Mouse (Mus musculus): ENCODE results near the gene Armc7. TPM values are rescaled to one million over a fixed set of nuclear protein-coding genes. Genes with fewer than 3 reads are reported as not detected.

Armc7 gene
- polyA plus RNA-seq, 1 experiment from 2014 or later, result 8.7 TPM

GRCm38 (mm10) chr11:115435596-115436337 is 39.7 kb upstream of the Armc7 start:
- Histone ChIP-seq H3K4me3 (ENCODE audit: low read depth, low read length) (peak overlapping the region; percentile 12), H3K4me2 (ENCODE audit: low read depth, low read length) (peak overlapping the region; percentile 60), H3K36me3 (replicated peaks; ENCODE audit: control insufficient read depth, insufficient read depth, low read depth, low read length) (peaks cover 3% of the 10 kb centered on the region), H3K9ac (replicated peaks; ENCODE audit: low read length) (peak overlapping the region; percentile 43), H3K9me3 (replicated peaks; ENCODE audit: control insufficient read depth, low read length) (no peaks in the 10 kb centered on the region), H3K4me1 (ENCODE audit: control insufficient read depth, insufficient read depth, low read length) (0 out of 2 replicates have a peak, but pooled peaks cover 4% of the 10 kb centered on the region), H3K27me3 (ENCODE audit: control insufficient read depth, insufficient read depth, low read length) (no peaks in the 10 kb centered on the region), H3K27ac (replicated peaks; ENCODE audit: low read depth, low read length) (no peak overlapping the region)
- whole genome bisulfite sequencing, result 3% methylated on average over 31 of the region's 31 CpGs
- DNase-seq (ENCODE audit: low spot score) (peak; percentile 58), ATAC-seq (replicated peaks; ENCODE audit: insufficient number of reproducible peaks, low FRiP score, low TSS enrichment, low read depth) (0 out of 2 replicates have a peak, but pooled peaks have one; percentile 10)

- WGBS, result 84% methylated on average over 5 of the region's 5 CpGs
- Histone ChIP-seq H3K27me3 (ENCODE audit: control insufficient read depth, insufficient read depth, low read length) (no peaks in the 10 kb centered on the region), H3K27ac (replicated peaks; ENCODE audit: low read depth, low read length) (no peak overlapping the region), H3K4me1 (ENCODE audit: control insufficient read depth, insufficient read depth, low read length) (peaks cover 4% of the 10 kb centered on the region; the same call in 1 of the 2 replicates), H3K9me3 (replicated peaks; ENCODE audit: control insufficient read depth, low read length) (no peaks in the 10 kb centered on the region), H3K4me3 (ENCODE audit: low read depth, low read length) (no peak overlapping the region), H3K36me3 (replicated peaks; ENCODE audit: control insufficient read depth, insufficient read depth, low read depth, low read length) (no peaks in the 10 kb centered on the region), H3K4me2 (ENCODE audit: low read depth, low read length) (no peak overlapping the region), H3K9ac (replicated peaks; ENCODE audit: low read length) (no peak overlapping the region)
- no peak for DNase-seq (ENCODE audit: low spot score)
- no peak for ATAC-seq (replicated peaks; ENCODE audit: insufficient number of reproducible peaks, low FRiP score, low TSS enrichment, low read depth)
Observed at GRCm38 (mm10) chr11:115437571-115438122, 37.8 kb upstream of the Armc7 start.

GRCm38 (mm10) chr11:115439326-115439725 is 36.1 kb upstream of the Armc7 start:
- no peaks in the 10 kb centered on the region for H3K9me3 ChIP-seq (replicated peaks; ENCODE audit: control insufficient read depth, low read length)
- H3K9ac ChIP-seq (replicated peaks; ENCODE audit: low read length), result no peak overlapping the region
- no peak for ATAC-seq (replicated peaks; ENCODE audit: insufficient number of reproducible peaks, low FRiP score, low TSS enrichment, low read depth)
- no peak for DNase-seq (ENCODE audit: low spot score)
- H3K4me1 ChIP-seq (ENCODE audit: control insufficient read depth, insufficient read depth, low read length), result peaks cover 4% of the 10 kb centered on the region; the same call in 1 of the 2 replicates
- 87% methylated on average over 3 of the region's 3 CpGs for WGBS
- no peak overlapping the region for H3K4me2 ChIP-seq (ENCODE audit: low read depth, low read length)
- H3K4me3 ChIP-seq (ENCODE audit: low read depth, low read length), result no peak overlapping the region
- no peaks in the 10 kb centered on the region for H3K27me3 ChIP-seq (ENCODE audit: control insufficient read depth, insufficient read depth, low read length)
- H3K36me3 ChIP-seq (replicated peaks; ENCODE audit: control insufficient read depth, insufficient read depth, low read depth, low read length), result no peaks in the 10 kb centered on the region
- H3K27ac ChIP-seq (replicated peaks; ENCODE audit: low read depth, low read length), result no peak overlapping the region

- H3K4me1 ChIP-seq (ENCODE audit: control insufficient read depth, insufficient read depth, low read length), result peaks cover 4% of the 10 kb centered on the region
- WGBS, result 93% methylated on average over 9 of the region's 9 CpGs
- no peaks in the 10 kb centered on the region for H3K9me3 ChIP-seq (replicated peaks; ENCODE audit: control insufficient read depth, low read length)
- no peak within 1 kb of the TSS for H3K9ac ChIP-seq (replicated peaks; ENCODE audit: low read length)
- no peaks in the 10 kb centered on the region for H3K36me3 ChIP-seq (replicated peaks; ENCODE audit: control insufficient read depth, insufficient read depth, low read depth, low read length)
- H3K27me3 ChIP-seq (ENCODE audit: control insufficient read depth, insufficient read depth, low read length), result no peaks in the 10 kb centered on the region
- ATAC-seq (replicated peaks; ENCODE audit: insufficient number of reproducible peaks, low FRiP score, low TSS enrichment, low read depth) (no peak), DNase-seq (ENCODE audit: low spot score) (no peak)
- H3K4me3 ChIP-seq (ENCODE audit: low read depth, low read length), result no peak within 1 kb of the TSS
- no peak within 1 kb of the TSS for H3K27ac ChIP-seq (replicated peaks; ENCODE audit: low read depth, low read length)
- no peak within 1 kb of the TSS; the same call in 1 of the 2 replicates for H3K4me2 ChIP-seq (ENCODE audit: low read depth, low read length)
Observed at GRCm38 (mm10) chr11:115439906-115440595, 35.4 kb upstream of the Armc7 start, which contains the start of gene Trim80. Gene Trim80, plus strand, starts transcription at chr11:115440545.

- Histone ChIP-seq H3K4me2 (ENCODE audit: low read depth, low read length) (no peak overlapping the region; the same call in 1 of the 2 replicates), H3K9ac (replicated peaks; ENCODE audit: low read length) (no peak overlapping the region), H3K4me1 (ENCODE audit: control insufficient read depth, insufficient read depth, low read length) (no peaks in the 10 kb centered on the region; the same call in none of the 2 replicates), H3K27ac (replicated peaks; ENCODE audit: low read depth, low read length) (no peak overlapping the region), H3K4me3 (ENCODE audit: low read depth, low read length) (no peak overlapping the region), H3K36me3 (replicated peaks; ENCODE audit: control insufficient read depth, insufficient read depth, low read depth, low read length) (no peaks in the 10 kb centered on the region), H3K27me3 (ENCODE audit: control insufficient read depth, insufficient read depth, low read length) (no peaks in the 10 kb centered on the region), H3K9me3 (replicated peaks; ENCODE audit: control insufficient read depth, low read length) (no peaks in the 10 kb centered on the region)
- 53% methylated on average over 15 of the region's 15 CpGs for WGBS
- ATAC-seq (replicated peaks; ENCODE audit: insufficient number of reproducible peaks, low FRiP score, low TSS enrichment, low read depth) (no peak), DNase-seq (ENCODE audit: low spot score) (no peak)
Observed at GRCm38 (mm10) chr11:115441417-115441816, 34.0 kb upstream of the Armc7 start.

- H3K9me3 ChIP-seq (replicated peaks; ENCODE audit: control insufficient read depth, low read length), result no peaks in the 10 kb centered on the region
- no peak overlapping the region for H3K9ac ChIP-seq (replicated peaks; ENCODE audit: low read length)
- DNase-seq (ENCODE audit: low spot score), result no peak
- no peak overlapping the region for H3K27ac ChIP-seq (replicated peaks; ENCODE audit: low read depth, low read length)
- no peak overlapping the region for H3K4me3 ChIP-seq (ENCODE audit: low read depth, low read length)
- ATAC-seq (replicated peaks; ENCODE audit: insufficient number of reproducible peaks, low FRiP score, low TSS enrichment, low read depth), result no peak
- H3K27me3 ChIP-seq (ENCODE audit: control insufficient read depth, insufficient read depth, low read length), result no peaks in the 10 kb centered on the region
- no peak overlapping the region for H3K4me2 ChIP-seq (ENCODE audit: low read depth, low read length)
- no peaks in the 10 kb centered on the region for H3K36me3 ChIP-seq (replicated peaks; ENCODE audit: control insufficient read depth, insufficient read depth, low read depth, low read length)
- H3K4me1 ChIP-seq (ENCODE audit: control insufficient read depth, insufficient read depth, low read length), result peaks cover 2% of the 10 kb centered on the region; the same call in 1 of the 2 replicates
- 73% methylated on average over 3 of the region's 3 CpGs for WGBS
Observed at GRCm38 (mm10) chr11:115446906-115447305, 28.6 kb upstream of the Armc7 start.

- Histone ChIP-seq H3K36me3 (replicated peaks; ENCODE audit: control insufficient read depth, insufficient read depth, low read depth, low read length) (no peaks in the 10 kb centered on the region), H3K4me1 (ENCODE audit: control insufficient read depth, insufficient read depth, low read length) (peaks cover 2% of the 10 kb centered on the region; the same call in 1 of the 2 replicates), H3K4me3 (ENCODE audit: low read depth, low read length) (no peak overlapping the region), H3K4me2 (ENCODE audit: low read depth, low read length) (no peak overlapping the region), H3K27ac (replicated peaks; ENCODE audit: low read depth, low read length) (no peak overlapping the region), H3K9me3 (replicated peaks; ENCODE audit: control insufficient read depth, low read length) (no peaks in the 10 kb centered on the region), H3K9ac (replicated peaks; ENCODE audit: low read length) (no peak overlapping the region), H3K27me3 (ENCODE audit: control insufficient read depth, insufficient read depth, low read length) (no peaks in the 10 kb centered on the region)
- DNase-seq (ENCODE audit: low spot score) (no peak), ATAC-seq (replicated peaks; ENCODE audit: insufficient number of reproducible peaks, low FRiP score, low TSS enrichment, low read depth) (no peak)
- WGBS, result 81% methylated on average over 11 of the region's 11 CpGs
Observed at GRCm38 (mm10) chr11:115447321-115447885, 28.1 kb upstream of the Armc7 start.

Measured in embryonic facial prominence, embryonic 11.5 days (tissue).